Mouse (Mus musculus) ES-E14 (cell line): ENCODE measurements around the gene Rin2. TPM values are rescaled to one million over a fixed set of nuclear protein-coding genes. Genes with fewer than 3 reads are reported as not detected.

Experiments
- DNase-seq: peaks from one replicate; pipeline ENCODE4 v3.0.0-alpha.2; 2013; ENCODE audit warnings: low read depth, low spot score
- H3K27ac ChIP-seq: 2 replicates; pipeline ENCODE4 v1.5.1; 2012; ENCODE audit warnings: low read depth, mild to moderate bottlenecking, low read length, moderate library complexity, mixed read lengths; ENCODE audit not compliant: poor library complexity, insufficient read depth, severe bottlenecking
- H3K36me3 ChIP-seq: 2 replicates; pipeline ENCODE4 v1.6.1; 2012; ENCODE audit warnings: mild to moderate bottlenecking, low read length, moderate library complexity, mixed read lengths; ENCODE audit not compliant: control insufficient read depth, poor library complexity, insufficient read depth, severe bottlenecking
- H3K4me1 ChIP-seq, 2 experiments: fragments of 150-350 bp in 1 of 2; sonication (generic) in 1 of 2; 2 replicates each; pipeline ENCODE4 v1.6.1; 2012; ENCODE audit warnings: low read length in 2 of 2, mild to moderate bottlenecking in 1 of 2, mixed read lengths in 1 of 2; ENCODE audit not compliant: control insufficient read depth in 2 of 2, insufficient read depth in 2 of 2, poor library complexity in 1 of 2
- H3K4me3 ChIP-seq, 2 experiments: fragments of 150-350 bp in 1 of 2; sonication (generic) in 1 of 2; 2 replicates each; pipeline ENCODE4 v1.5.1; 2012; ENCODE audit warnings: low read length in 2 of 2, low read depth in 1 of 2, mild to moderate bottlenecking in 1 of 2, mixed read lengths in 1 of 2; ENCODE audit not compliant: insufficient read depth in 1 of 2, poor library complexity in 1 of 2, severe bottlenecking in 1 of 2
- H3K9ac ChIP-seq: 2 replicates; pipeline ENCODE4 v1.6.1; 2012; ENCODE audit warnings: low read depth, mild to moderate bottlenecking, low read length, mixed read lengths; ENCODE audit not compliant: poor library complexity, insufficient read depth, severe bottlenecking
- H3K9me3 ChIP-seq: fragments of 150-350 bp; sonication (generic); 2 replicates; pipeline ENCODE4 v1.6.1; 2012; ENCODE audit warnings: low read depth, mild to moderate bottlenecking, low read length; ENCODE audit not compliant: control insufficient read depth, insufficient read depth
- CHD2 ChIP-seq: IDR thresholded peaks from 2 replicates; pipeline ENCODE4 v1.6.1; 2014; ENCODE audit warnings: mild to moderate bottlenecking, low read depth, low read length, inconsistent platforms
- HCFC1 ChIP-seq: IDR thresholded peaks from 2 replicates; pipeline ENCODE4 v1.6.1; 2012; ENCODE audit warnings: low read length, inconsistent platforms, borderline replicate concordance; ENCODE audit not compliant: insufficient read depth
- MAFK ChIP-seq: IDR thresholded peaks from 2 replicates; pipeline ENCODE4 v1.6.1; 2014; ENCODE audit warnings: mild to moderate bottlenecking, low read depth, low read length, inconsistent platforms; ENCODE audit not compliant: insufficient read depth
- ZC3H11A ChIP-seq: IDR thresholded peaks from 2 replicates; pipeline ENCODE4 v1.6.1; 2012; ENCODE audit warnings: low read depth, mild to moderate bottlenecking, inconsistent platforms, low read length, borderline replicate concordance
- ZNF384 ChIP-seq: IDR thresholded peaks from 2 replicates; pipeline ENCODE4 v1.6.1; 2012; ENCODE audit warnings: low read depth, low read length, inconsistent platforms
- in situ Hi-C, 2 experiments: fragments of 600-800 bp; cut with MboI; formaldehyde crosslinking; loops; one replicate each; pipeline ENCODE4 v1.15.1; 2025; ENCODE audit warnings: low sequenced_read_pairs in 2 of 2, inconsistent platforms in 1 of 2; ENCODE audit not compliant: unreplicated experiment in 2 of 2
- total RNA-seq: library from RNA; depleted of rRNA; stranded (reverse); fragments of 300-350 nt; gene quantifications from 2 replicates; pipeline ENCODE4 v1.2.3, GENCODE M21; 2012

Gene Rin2
- total RNA-seq, 1 experiment, result 3.7 TPM

DNA sequence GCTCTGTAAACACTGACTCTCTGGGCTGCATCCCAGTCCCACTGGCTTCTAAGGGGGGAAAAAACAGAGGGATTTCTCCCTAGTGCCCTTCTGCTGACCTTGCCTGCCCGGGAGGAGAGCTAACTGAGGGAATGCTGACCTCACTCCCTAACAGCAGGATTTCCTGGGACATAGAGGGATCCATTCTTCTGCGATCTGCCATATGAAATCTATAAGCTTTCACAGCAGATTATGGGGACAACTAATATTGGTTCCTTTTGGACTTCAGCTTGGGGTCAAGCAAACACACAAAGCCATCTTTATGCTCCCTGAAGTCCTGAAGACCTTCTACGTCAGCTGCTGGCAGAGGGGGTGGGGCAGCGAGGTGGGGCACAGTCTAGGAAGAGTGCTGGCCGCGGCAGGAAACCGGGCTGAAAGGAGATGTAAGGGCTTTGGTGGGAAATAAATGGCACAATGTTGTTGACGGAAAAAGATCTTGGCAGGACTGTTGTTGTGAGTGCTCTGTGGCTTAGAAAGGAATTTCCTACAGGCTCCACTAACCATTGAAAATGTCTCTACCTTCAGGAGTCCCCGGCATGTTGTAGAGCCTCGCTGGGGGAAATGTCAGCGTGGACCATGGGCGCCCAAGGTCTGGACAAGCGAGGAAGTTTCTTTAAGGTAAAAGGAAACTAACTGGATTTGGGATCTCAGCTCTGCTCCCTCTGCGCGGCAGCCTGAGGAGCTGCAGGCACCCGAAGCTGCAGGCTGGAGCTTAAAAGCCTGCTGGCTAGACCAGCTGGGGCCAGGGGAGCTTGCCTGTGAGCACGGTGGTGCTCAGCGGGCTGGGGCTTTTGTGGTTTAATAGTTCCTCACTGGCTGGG is 111.0 kb downstream of the Rin2 start:
- peak overlapping the region; percentile 38 to 58 for H3K4me3 ChIP-seq
- peak overlapping the region; percentile 51 for H3K9ac ChIP-seq
- peaks cover 4 to 10% of the 10 kb centered on the region in 2 experiments; a peak in 2 of 4 replicates for H3K4me1 ChIP-seq
- no peaks in the 10 kb centered on the region for H3K9me3 ChIP-seq
- in situ Hi-C loops, result no loop called here
- no peaks in the 10 kb centered on the region for H3K36me3 ChIP-seq
- peak overlapping the region; percentile 73 for H3K27ac ChIP-seq
- no peak for DNase-seq
- no peak for TF ChIP-seq HCFC1
- no peak for TF ChIP-seq MAFK
- TF ChIP-seq CHD2, result no peak
- TF ChIP-seq ZC3H11A, result no peak
- TF ChIP-seq ZNF384, result no peak

DNA sequence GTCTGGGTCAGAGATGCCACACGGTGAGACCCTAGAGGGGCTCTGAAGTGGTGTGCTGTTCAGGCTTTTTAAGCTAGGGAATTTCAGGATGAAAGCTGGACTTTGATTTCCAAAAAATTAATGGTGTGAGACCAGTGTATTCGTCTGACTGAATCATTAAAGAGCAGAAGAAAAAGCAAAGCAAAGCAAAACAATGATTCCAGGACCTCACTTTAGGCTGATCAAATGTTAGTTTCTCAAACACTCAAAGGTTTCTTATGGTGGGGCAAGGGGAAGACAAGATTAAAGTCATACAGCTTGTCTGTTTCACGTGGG is 111.6 kb downstream of the Rin2 start:
- in situ Hi-C loops, result no loop called here
- peak overlapping the region; percentile 73 for H3K27ac ChIP-seq
- TF ChIP-seq CHD2 (no peak), ZC3H11A (no peak), HCFC1 (no peak), ZNF384 (no peak), MAFK (no peak)

DNA sequence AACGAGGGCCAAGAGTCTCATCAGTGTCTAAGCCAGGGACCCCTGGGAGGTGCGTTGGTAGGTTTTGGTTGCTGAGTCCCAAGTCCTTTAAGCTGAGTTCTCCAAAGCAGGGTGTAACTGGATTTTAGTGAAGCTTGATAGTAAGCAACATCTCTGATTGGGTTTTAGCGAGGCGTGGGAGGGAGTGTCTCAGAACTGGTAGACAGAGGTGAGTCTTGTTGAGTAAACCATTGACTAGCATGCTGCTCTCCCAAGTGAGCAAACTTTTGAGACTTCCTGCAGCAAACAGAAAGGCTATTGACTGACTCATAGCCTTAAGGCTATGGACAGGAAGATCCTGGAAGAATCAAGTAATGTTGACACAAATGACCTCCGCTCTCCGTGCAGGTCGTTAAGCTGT is 112.5 kb downstream of the Rin2 start:
- no peak overlapping the region for H3K27ac ChIP-seq
- DNase-seq, result no peak
- no peaks in the 10 kb centered on the region for H3K36me3 ChIP-seq
- in situ Hi-C loops, result no loop called here
- peaks cover 4 to 10% of the 10 kb centered on the region in 2 experiments; a peak in 2 of 4 replicates for H3K4me1 ChIP-seq
- no peak for TF ChIP-seq MAFK
- TF ChIP-seq ZC3H11A, result no peak
- no peak for TF ChIP-seq ZNF384
- no peak for TF ChIP-seq CHD2
- TF ChIP-seq HCFC1, result no peak
- no peaks in the 10 kb centered on the region for H3K9me3 ChIP-seq
- no peak overlapping the region for H3K4me3 ChIP-seq
- H3K9ac ChIP-seq, result no peak overlapping the region

More for the DNA sequence above, 111.6 kb downstream of the Rin2 start:
- peaks cover 4 to 10% of the 10 kb centered on the region in 2 experiments; a peak in 2 of 4 replicates for H3K4me1 ChIP-seq
- H3K36me3 ChIP-seq, result no peaks in the 10 kb centered on the region
- H3K4me3 ChIP-seq, result peak overlapping the region; percentile 38 to 58; a peak in 1 of 4 replicates
- H3K9ac ChIP-seq, result peak overlapping the region; percentile 51; the same call in 1 of the 2 replicates
- H3K9me3 ChIP-seq, result no peaks in the 10 kb centered on the region
- DNase-seq, result no peak

DNA sequence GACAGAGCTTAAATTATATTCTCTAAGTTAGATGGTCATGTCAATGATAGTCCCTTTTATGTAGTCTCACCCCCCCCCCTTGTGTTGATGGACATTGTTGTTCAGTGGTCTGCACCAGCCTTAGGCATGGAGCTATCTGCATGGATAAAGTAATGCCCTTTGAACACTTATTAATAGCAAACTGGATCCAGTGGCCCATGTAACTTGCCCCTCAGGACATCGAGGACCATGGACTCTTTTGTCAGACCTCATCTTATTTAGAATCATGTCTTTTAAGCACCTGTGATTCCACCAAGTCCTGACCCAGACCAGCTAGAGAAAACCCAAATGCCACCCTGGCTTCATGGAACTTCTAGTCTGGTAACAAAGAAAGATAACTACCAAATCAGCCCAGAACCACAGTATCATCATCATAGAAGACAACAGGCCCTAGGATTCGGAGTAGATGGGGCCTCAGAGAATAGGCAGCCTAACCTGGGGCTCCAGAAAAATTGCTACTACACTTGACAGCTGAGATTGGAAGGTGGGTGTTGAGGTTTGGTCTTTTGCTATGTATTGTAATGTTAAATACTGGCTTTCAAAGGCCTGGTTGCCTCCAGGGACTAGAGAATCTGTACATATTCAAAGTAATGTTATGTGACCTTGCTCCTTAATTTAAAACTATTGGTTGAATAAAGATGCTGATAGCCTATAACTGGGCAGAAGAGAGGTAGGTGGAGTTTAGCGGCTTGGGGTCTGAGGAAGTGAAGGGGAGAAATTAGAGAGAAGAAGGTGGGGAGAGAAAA is 113.7 kb downstream of the Rin2 start:
- Histone ChIP-seq H3K27ac (no peak overlapping the region), H3K4me3 (no peak overlapping the region), H3K36me3 (no peaks in the 10 kb centered on the region), H3K4me1 (peaks cover 4 to 7% of the 10 kb centered on the region in 2 experiments; a peak in 2 of 4 replicates), H3K9me3 (no peaks in the 10 kb centered on the region), H3K9ac (no peak overlapping the region)
- DNase-seq, result no peak
- in situ Hi-C loops, result no loop called here
- TF ChIP-seq CHD2 (no peak), ZNF384 (no peak), HCFC1 (no peak)
